Mouse (Mus musculus) midbrain, embryonic 12.5 days (tissue): ENCODE data around the gene Tyro3. TPM values are rescaled to one million over a fixed set of nuclear protein-coding genes. Genes with fewer than 3 reads are reported as not detected.

Source experiments
- ATAC-seq: fragments of 200-750 bp; cut with Nextera tagmentation; 2 replicates; pipeline ENCODE4 v1.8.0; 2017; ENCODE audit warnings: low read depth, moderate TSS enrichment, moderate library complexity; ENCODE audit not compliant: low FRiP score
- H3K27ac ChIP-seq: fragments of 300-500 bp; sonication (generic); replicated peaks from 2 replicates; pipeline ENCODE4 v1.5.1; 2016; ENCODE audit warnings: mild to moderate bottlenecking
- H3K27me3 ChIP-seq: fragments of 300-500 bp; sonication (generic); 2 replicates; pipeline ENCODE4 v1.6.1; 2016; ENCODE audit warnings: mild to moderate bottlenecking
- H3K36me3 ChIP-seq: fragments of 300-500 bp; sonication (generic); 2 replicates; pipeline ENCODE4 v1.6.1; 2016
- H3K4me1 ChIP-seq: fragments of 300-500 bp; sonication (generic); 2 replicates; pipeline ENCODE4 v1.6.1; 2016
- H3K4me2 ChIP-seq: fragments of 300-500 bp; sonication (generic); replicated peaks from 2 replicates; pipeline ENCODE4 v1.6.1; 2016; ENCODE audit warnings: mild to moderate bottlenecking, moderate library complexity
- H3K4me3 ChIP-seq: fragments of 300-500 bp; sonication (generic); 2 replicates; pipeline ENCODE4 v1.5.1; 2016; ENCODE audit warnings: mild to moderate bottlenecking
- H3K9ac ChIP-seq: fragments of 300-500 bp; sonication (generic); replicated peaks from 2 replicates; pipeline ENCODE4 v1.6.1; 2016; ENCODE audit warnings: mild to moderate bottlenecking, moderate library complexity
- H3K9me3 ChIP-seq: fragments of 300-500 bp; sonication (generic); 2 replicates; pipeline ENCODE4 v1.6.1; 2016; ENCODE audit warnings: mild to moderate bottlenecking
- WGBS: fragments of 180-500 bp; shearing (Covaris S2); methylation state at CpG from one replicate; pipeline ENCODE4 v1.1.7; 2016; 5-methylcytosine and 5-hydroxymethylcytosine counted together
- polyA plus RNA-seq: library from polyadenylated mRNA; unstranded; fragments of >200 nt; fragmentation: Nextera tagmentation; extraction: Ambion mirVana; gene quantifications from 2 replicates; pipeline ENCODE4 v1.2.1, GENCODE M21; 2016

Tyro3 gene
- polyA plus RNA-seq: 25.7 and 29.2 TPM in 2 replicates

- H3K9me3 ChIP-seq: no peaks in the 10 kb centered on the region
- H3K36me3 ChIP-seq: no peaks in the 10 kb centered on the region
- no peak for ATAC-seq
- H3K27me3 ChIP-seq: peaks cover 47% of the 10 kb centered on the region
- H3K4me1 ChIP-seq: peaks cover 22% of the 10 kb centered on the region
- no peak within 1 kb of the TSS for H3K4me2 ChIP-seq
- H3K9ac ChIP-seq: no peak within 1 kb of the TSS
- H3K27ac ChIP-seq: no peak within 1 kb of the TSS
- WGBS: 65% methylated on average over 5 of the region's 5 CpGs
- H3K4me3 ChIP-seq: no peak within 1 kb of the TSS
These were observed at the start of gene Tyro3 for GRCm38 (mm10) chr2:119797279-119797783. Gene Tyro3 (plus strand): TSS chr2:119797733.

DNA sequence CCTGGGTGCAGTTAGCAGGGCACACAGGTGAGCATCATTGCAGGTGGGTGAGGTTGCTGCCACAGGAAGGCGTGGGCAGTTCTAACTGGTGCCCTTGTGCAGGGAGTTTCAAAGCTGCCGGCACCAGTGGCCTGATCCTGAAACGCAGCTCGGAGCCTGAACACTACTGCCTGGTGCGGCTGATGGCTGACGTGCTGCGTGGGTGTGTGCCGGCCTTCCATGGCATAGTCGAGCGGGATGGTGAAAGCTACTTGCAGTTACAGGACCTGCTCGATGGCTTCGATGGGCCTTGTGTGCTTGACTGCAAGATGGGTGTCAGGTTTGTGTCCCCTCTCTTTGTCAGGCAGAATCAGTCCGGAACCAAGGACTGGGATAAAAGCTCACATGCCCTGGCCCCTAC lies 48.3 kb upstream of the Tyro3 start:
- no peak for ATAC-seq
- Histone ChIP-seq H3K4me3 (no peak overlapping the region), H3K27me3 (peaks cover 64% of the 10 kb centered on the region), H3K9ac (no peak overlapping the region), H3K27ac (no peak overlapping the region), H3K9me3 (no peaks in the 10 kb centered on the region), H3K36me3 (no peaks in the 10 kb centered on the region), H3K4me1 (peaks cover 7% of the 10 kb centered on the region), H3K4me2 (no peak overlapping the region)
- WGBS: 82% methylated on average over 13 of the region's 13 CpGs

GRCm38 (mm10) chr2:119757601-119758100 lies 39.9 kb upstream of the Tyro3 start:
- Histone ChIP-seq H3K4me3 (peak overlapping the region; percentile 66), H3K27me3 (peaks cover 76% of the 10 kb centered on the region), H3K4me2 (peak overlapping the region; percentile 100), H3K4me1 (peaks cover 17% of the 10 kb centered on the region), H3K27ac (no peak overlapping the region), H3K9ac (peak overlapping the region; percentile 65), H3K9me3 (no peaks in the 10 kb centered on the region), H3K36me3 (no peaks in the 10 kb centered on the region)
- WGBS: 2% methylated on average over 29 of the region's 31 CpGs
- ATAC-seq: 0 out of 2 replicates have a peak, but pooled peaks have one; percentile 44

DNA sequence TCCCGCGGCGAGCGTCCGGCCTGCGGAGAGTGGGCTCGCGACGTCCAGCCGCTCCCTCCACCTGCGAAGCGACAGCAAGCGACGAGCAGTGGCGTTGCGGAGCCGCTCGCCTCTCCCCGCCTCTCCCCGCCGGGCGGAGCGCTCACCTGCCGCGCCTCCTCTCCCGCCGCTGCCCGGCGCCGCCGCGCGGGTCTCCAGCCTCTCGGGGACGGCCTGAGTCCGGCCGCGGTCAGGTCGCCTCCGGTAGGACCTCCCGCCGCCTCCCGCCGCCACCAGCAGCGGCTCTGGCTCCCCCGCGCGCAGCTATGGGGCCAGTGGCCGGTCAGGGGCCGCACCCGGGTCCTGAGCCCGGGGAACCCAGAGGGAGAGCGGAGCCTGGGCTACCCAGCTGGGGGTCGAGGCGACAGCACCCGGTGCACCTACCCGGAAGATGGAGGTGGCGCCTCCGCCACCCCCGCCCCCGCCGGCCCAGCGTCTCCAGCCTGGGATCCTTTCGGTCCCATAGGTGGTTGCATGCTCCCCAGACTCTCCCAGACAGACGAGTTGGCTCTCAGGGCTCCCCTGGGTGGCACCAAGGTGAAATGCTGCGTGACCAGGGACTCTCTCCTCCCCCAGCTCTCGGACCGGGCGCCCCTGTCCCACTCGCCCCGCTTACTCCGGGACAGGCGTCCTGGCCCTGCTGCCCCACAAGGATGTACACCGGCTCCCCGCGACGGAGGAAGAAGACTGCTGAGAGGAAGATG lies 39.3 kb upstream of the Tyro3 start:
- Histone ChIP-seq H3K9me3 (no peaks in the 10 kb centered on the region), H3K4me2 (peak overlapping the region; percentile 100), H3K27me3 (peaks cover 75% of the 10 kb centered on the region), H3K36me3 (no peaks in the 10 kb centered on the region), H3K4me1 (peaks cover 17% of the 10 kb centered on the region), H3K4me3 (peak overlapping the region; percentile 66), H3K9ac (peak overlapping the region; percentile 65), H3K27ac (no peak overlapping the region)
- under 1% methylated on average over 57 of the region's 77 CpGs for WGBS
- ATAC-seq: peak; percentile 60; the same call in 1 of the 2 replicates

GRCm38 (mm10) chr2:119758844-119759835 lies 38.4 kb upstream of the Tyro3 start:
- H3K9ac ChIP-seq: peak overlapping the region; percentile 65
- WGBS: 6% methylated on average over 44 of the region's 44 CpGs
- ATAC-seq: no peak
- H3K4me2 ChIP-seq: peak overlapping the region; percentile 100
- H3K4me3 ChIP-seq: peak overlapping the region; percentile 66
- H3K27ac ChIP-seq: no peak overlapping the region
- H3K4me1 ChIP-seq: peaks cover 17% of the 10 kb centered on the region
- H3K36me3 ChIP-seq: peaks cover 8% of the 10 kb centered on the region
- no peaks in the 10 kb centered on the region for H3K9me3 ChIP-seq
- peaks cover 70% of the 10 kb centered on the region for H3K27me3 ChIP-seq

- H3K9me3 ChIP-seq: no peaks in the 10 kb centered on the region
- 0 out of 2 replicates have a peak within 1 kb of the TSS, but pooled peaks have one; percentile 66 for H3K4me3 ChIP-seq
- 13% methylated on average over 9 of the region's 9 CpGs for WGBS
- ATAC-seq: no peak
- H3K36me3 ChIP-seq: peaks cover 19% of the 10 kb centered on the region
- H3K27me3 ChIP-seq: peaks cover 60% of the 10 kb centered on the region
- H3K4me2 ChIP-seq: no peak within 1 kb of the TSS
- peaks cover 17% of the 10 kb centered on the region for H3K4me1 ChIP-seq
- H3K27ac ChIP-seq: no peak within 1 kb of the TSS
- no peak within 1 kb of the TSS for H3K9ac ChIP-seq
These were observed 37.3 kb upstream of the Tyro3 start, which contains the start of gene Ltk for GRCm38 (mm10) chr2:119760251-119760650. Gene Ltk (minus strand): TSS chr2:119760431.

GRCm38 (mm10) chr2:119762276-119762675 lies 35.3 kb upstream of the Tyro3 start:
- no peak overlapping the region for H3K4me3 ChIP-seq
- H3K4me2 ChIP-seq: no peak overlapping the region
- no peak overlapping the region for H3K27ac ChIP-seq
- no peak overlapping the region for H3K9ac ChIP-seq
- peaks cover 17% of the 10 kb centered on the region for H3K4me1 ChIP-seq
- H3K9me3 ChIP-seq: no peaks in the 10 kb centered on the region
- H3K36me3 ChIP-seq: peaks cover 32% of the 10 kb centered on the region
- WGBS: 73% methylated on average over 1 of the region's 1 CpGs
- H3K27me3 ChIP-seq: peaks cover 45% of the 10 kb centered on the region
- no peak for ATAC-seq

DNA sequence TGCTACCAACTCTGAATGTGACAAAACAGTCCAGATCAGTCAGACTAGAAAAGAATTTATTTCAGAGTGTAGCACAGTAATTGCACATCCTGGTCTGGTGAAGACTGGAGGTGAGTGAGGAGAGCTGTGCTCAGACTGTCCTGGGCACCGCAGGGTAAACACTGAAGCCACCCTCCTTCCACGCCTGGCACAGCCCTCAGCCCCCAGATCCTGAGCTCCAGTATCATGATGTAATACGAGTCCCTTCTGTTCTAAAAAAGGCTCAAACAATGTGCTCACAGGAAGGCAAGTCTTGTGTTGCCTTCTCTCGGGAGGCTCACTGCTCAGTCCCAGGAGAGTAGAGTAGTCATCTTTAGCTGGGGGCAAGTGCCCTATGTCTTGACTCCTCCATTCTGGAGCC lies 33.6 kb upstream of the Tyro3 start:
- H3K4me3 ChIP-seq: no peak overlapping the region
- H3K27me3 ChIP-seq: peaks cover 29% of the 10 kb centered on the region
- no peak overlapping the region for H3K27ac ChIP-seq
- no peak overlapping the region for H3K4me2 ChIP-seq
- H3K4me1 ChIP-seq: peaks cover 1% of the 10 kb centered on the region; the same call in 1 of the 2 replicates
- no peak for ATAC-seq
- H3K9me3 ChIP-seq: no peaks in the 10 kb centered on the region
- H3K36me3 ChIP-seq: peaks cover 44% of the 10 kb centered on the region
- 82% methylated on average over 4 of the region's 4 CpGs for WGBS
- no peak overlapping the region for H3K9ac ChIP-seq

DNA sequence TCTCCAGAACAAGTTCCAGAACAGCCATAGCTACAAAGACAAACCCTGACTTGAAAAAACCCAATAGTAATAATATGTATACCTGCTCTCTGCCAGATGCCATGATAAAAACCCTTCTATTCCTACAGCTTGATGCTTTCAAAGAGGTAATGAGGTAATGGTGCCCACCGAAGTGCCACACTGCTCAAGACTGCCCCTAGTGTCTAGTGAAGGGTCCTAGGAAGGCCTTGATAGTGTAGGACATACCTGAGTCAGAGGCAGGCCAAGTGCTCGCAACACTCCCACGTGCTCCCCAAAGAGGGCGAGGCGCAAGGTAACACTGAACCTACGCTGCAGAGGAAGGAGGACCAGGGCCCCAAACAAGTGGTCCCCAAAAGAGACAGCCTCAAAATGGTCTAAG lies 30.3 kb upstream of the Tyro3 start:
- no peaks in the 10 kb centered on the region for H3K4me1 ChIP-seq
- no peak overlapping the region for H3K4me3 ChIP-seq
- H3K9ac ChIP-seq: no peak overlapping the region
- no peak overlapping the region for H3K27ac ChIP-seq
- WGBS: 93% methylated on average over 6 of the region's 6 CpGs
- no peak for ATAC-seq
- H3K36me3 ChIP-seq: peaks cover 77% of the 10 kb centered on the region
- H3K9me3 ChIP-seq: no peaks in the 10 kb centered on the region
- H3K27me3 ChIP-seq: 0 out of 2 replicates have a peak, but pooled peaks cover 2% of the 10 kb centered on the region
- H3K4me2 ChIP-seq: no peak overlapping the region

DNA sequence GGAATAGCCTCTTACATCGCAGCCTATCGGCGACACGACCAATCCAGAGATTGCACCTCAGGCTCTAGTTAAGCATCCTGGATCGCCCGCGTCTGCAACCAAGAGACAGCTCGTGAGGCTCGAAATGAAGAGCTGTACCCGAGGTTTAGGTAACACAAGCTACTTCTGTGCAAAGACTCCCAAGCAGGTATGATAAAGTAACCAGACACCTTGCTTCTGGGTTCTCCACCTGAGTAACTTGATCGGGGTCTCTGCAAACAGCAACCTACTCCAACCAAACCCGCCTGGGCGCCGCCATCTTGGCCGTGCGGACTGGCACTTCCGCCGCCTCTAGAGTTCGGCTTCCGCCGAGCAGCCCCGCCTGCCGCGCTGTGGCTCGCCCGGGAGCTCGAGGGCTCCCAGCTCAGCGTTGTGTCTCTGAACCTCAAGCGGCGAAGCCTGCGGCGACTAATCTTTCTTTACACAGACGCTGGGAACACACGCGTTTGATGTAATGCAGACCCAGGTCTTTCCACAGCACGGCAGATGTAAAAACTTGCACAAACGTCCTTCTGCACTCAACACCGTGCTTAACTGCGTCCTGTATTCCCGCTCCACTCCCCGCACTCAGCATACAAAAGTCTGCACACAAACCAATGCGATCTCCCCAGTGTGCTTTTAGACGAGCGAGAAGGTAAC lies 10.2 kb upstream of the Tyro3 start, which contains the start of gene Rpap1:
TSS of gene Rpap1 (minus strand) at position 332 of the 678 bp plus-strand sequence.
- Histone ChIP-seq H3K4me1 (peaks cover 11% of the 10 kb centered on the region; the same call in 1 of the 2 replicates), H3K9me3 (no peaks in the 10 kb centered on the region), H3K4me3 (peak within 1 kb of the TSS; percentile 68), H3K36me3 (peaks cover 14% of the 10 kb centered on the region), H3K4me2 (peak within 1 kb of the TSS; percentile 77), H3K27me3 (0 out of 2 replicates have a peak, but pooled peaks cover 4% of the 10 kb centered on the region), H3K9ac (peak within 1 kb of the TSS; percentile 68), H3K27ac (peak within 1 kb of the TSS; percentile 86)
- under 1% methylated on average over 44 of the region's 44 CpGs for WGBS
- ATAC-seq: peak; percentile 95

- Histone ChIP-seq H3K27ac (no peak overlapping the region), H3K4me2 (no peak overlapping the region), H3K36me3 (0 out of 2 replicates have a peak, but pooled peaks cover under 1% of the 10 kb centered on the region), H3K9ac (no peak overlapping the region), H3K27me3 (peaks cover 10% of the 10 kb centered on the region), H3K4me3 (no peak overlapping the region), H3K9me3 (no peaks in the 10 kb centered on the region), H3K4me1 (peaks cover 11% of the 10 kb centered on the region; the same call in 1 of the 2 replicates)
- ATAC-seq: no peak
- WGBS: 84% methylated on average over 2 of the region's 2 CpGs
These were observed 7.5 kb upstream of the Tyro3 start for GRCm38 (mm10) chr2:119789996-119790395.
